Mouse (Mus musculus): ENCODE results near the gene Xpnpep2. TPM values are rescaled to one million over a fixed set of nuclear protein-coding genes. Genes with fewer than 3 reads are reported as not detected.

Xpnpep2 gene
- total RNA-seq (2021) = 1 to 10 TPM; 1.1 to 1.3 TPM

GRCm38 (mm10) chrX:48108394-48109315 is at the start of gene Xpnpep2:
TSS of gene Xpnpep2 (plus strand) at chrX:48108725.
- DNase-seq = no peak

- no peak for DNase-seq
These were observed 46.0 kb upstream of the Xpnpep2 start for GRCm38 (mm10) chrX:48062481-48062880.

GRCm38 (mm10) chrX:48064166-48064853 is 44.2 kb upstream of the Xpnpep2 start:
- no peak for DNase-seq

GRCm38 (mm10) chrX:48066891-48067290 is 41.6 kb upstream of the Xpnpep2 start:
- DNase-seq = no peak

- no peak for DNase-seq
These were observed 36.6 kb upstream of the Xpnpep2 start for GRCm38 (mm10) chrX:48071961-48072360.

- no peak for DNase-seq
These were observed 36.1 kb upstream of the Xpnpep2 start for GRCm38 (mm10) chrX:48072401-48072800.

- DNase-seq = no peak
These were observed 33.8 kb upstream of the Xpnpep2 start for GRCm38 (mm10) chrX:48074691-48075090.

- DNase-seq = peak; percentile 8
These were observed 31.6 kb upstream of the Xpnpep2 start for GRCm38 (mm10) chrX:48076806-48077425.

GRCm38 (mm10) chrX:48082364-48082763 is 26.2 kb upstream of the Xpnpep2 start:
- peak; percentile 34 for DNase-seq

GRCm38 (mm10) chrX:48092129-48092528 is 16.4 kb upstream of the Xpnpep2 start:
- DNase-seq = peak; percentile 10

- peak; percentile 27 for DNase-seq
These were observed 15.0 kb upstream of the Xpnpep2 start for GRCm38 (mm10) chrX:48093555-48093954.

GRCm38 (mm10) chrX:48094658-48095057 is 13.9 kb upstream of the Xpnpep2 start:
- peak; percentile 17 for DNase-seq

GRCm38 (mm10) chrX:48096580-48096979 is 11.9 kb upstream of the Xpnpep2 start:
- DNase-seq = no peak

- DNase-seq = no peak
These were observed 9.9 kb upstream of the Xpnpep2 start for GRCm38 (mm10) chrX:48098470-48099129.

- DNase-seq = peak; percentile 53
These were observed 8.7 kb upstream of the Xpnpep2 start for GRCm38 (mm10) chrX:48099871-48100270.

GRCm38 (mm10) chrX:48103256-48103655 is 5.3 kb upstream of the Xpnpep2 start:
- DNase-seq = no peak

GRCm38 (mm10) chrX:48104736-48105441 is 3.6 kb upstream of the Xpnpep2 start:
- no peak for DNase-seq

- peak; percentile 15 for DNase-seq
These were observed 2.3 kb upstream of the Xpnpep2 start for GRCm38 (mm10) chrX:48106226-48106625.

GRCm38 (mm10) chrX:48109316-48109655 is 761 bp downstream of the Xpnpep2 start:
- no peak for DNase-seq

GRCm38 (mm10) chrX:48119294-48119693 is 10.8 kb downstream of the Xpnpep2 start:
- no peak for DNase-seq

- peak; percentile 78 for DNase-seq
These were observed 15.9 kb downstream of the Xpnpep2 start for GRCm38 (mm10) chrX:48124132-48125071.
